Mouse (Mus musculus) forebrain, postnatal 0 days (tissue): ENCODE measurements around the gene Adam17. TPM values are rescaled to one million over a fixed set of nuclear protein-coding genes. Genes with fewer than 3 reads are reported as not detected.

Experiments
- ATAC-seq: fragments of 200-750 bp; cut with Nextera tagmentation; 2 replicates; pipeline ENCODE4 v1.8.0; 2017; ENCODE audit warnings: mild to moderate bottlenecking, moderate library complexity
- DNase-seq: peaks from one replicate; pipeline ENCODE4 v3.0.0-alpha.2; 2015
- H3K27ac ChIP-seq: fragments of 300-500 bp; sonication (generic); 2 replicates; pipeline ENCODE4 v1.5.1; 2014; ENCODE audit warnings: low read depth, mild to moderate bottlenecking, antibody characterized with exemption, low read length, moderate library complexity, mixed read lengths
- H3K27me3 ChIP-seq: fragments of 300-500 bp; sonication (generic); 2 replicates; pipeline ENCODE4 v1.6.1; 2014; ENCODE audit warnings: mild to moderate bottlenecking, low read length, mixed read lengths; ENCODE audit not compliant: insufficient read depth
- H3K36me3 ChIP-seq: fragments of 300-500 bp; sonication (generic); 2 replicates; pipeline ENCODE4 v1.6.1; 2014; ENCODE audit warnings: mild to moderate bottlenecking, moderate library complexity; ENCODE audit not compliant: insufficient read depth
- H3K4me1 ChIP-seq: fragments of 300-500 bp; sonication (generic); 2 replicates; pipeline ENCODE4 v1.6.1; 2014; ENCODE audit warnings: antibody characterized with exemption; ENCODE audit not compliant: insufficient read depth
- H3K4me2 ChIP-seq: fragments of 300-500 bp; sonication (generic); 2 replicates; pipeline ENCODE4 v1.6.1; 2014; ENCODE audit warnings: low read depth, mild to moderate bottlenecking, moderate library complexity
- H3K4me3 ChIP-seq: fragments of 300-500 bp; sonication (generic); 2 replicates; pipeline ENCODE4 v1.5.1; 2014; ENCODE audit warnings: low read depth, low read length, mixed read lengths
- H3K9ac ChIP-seq: fragments of 300-500 bp; sonication (generic); 2 replicates; pipeline ENCODE4 v1.6.1; 2014; ENCODE audit warnings: mild to moderate bottlenecking
- H3K9me3 ChIP-seq: fragments of 300-500 bp; sonication (generic); 2 replicates; pipeline ENCODE4 v1.6.1; 2016; ENCODE audit warnings: low read length
- CTCF ChIP-seq: sonication (generic); IDR thresholded peaks from 2 replicates; pipeline ENCODE4 v1.5.1; 2016; ENCODE audit warnings: antibody characterized with exemption, control low read depth, low read depth
- WGBS: fragments of 180-500 bp; shearing (Covaris S2); extraction: QIAGEN DNeasy Blood & Tissue Kit; methylation state at CpG from one replicate; pipeline ENCODE4 v1.1.7; 2014; 5-methylcytosine and 5-hydroxymethylcytosine counted together
- polyA plus RNA-seq: library from polyadenylated mRNA; unstranded; fragments of >200 nt; fragmentation: Nextera tagmentation; extraction: Ambion mirVana; gene quantifications from 2 replicates; pipeline ENCODE4 v1.2.1, GENCODE M21; 2015
- total RNA-seq: library from RNA; depleted of rRNA; stranded (reverse); fragments of >200 nt; gene quantifications from 2 replicates; pipeline ENCODE4 v1.2.3, GENCODE M21; 2014

Gene Adam17
- total and polyA plus RNA-seq, 2 experiments from 2014 or later: 11.5 to 18.2 TPM

GRCm38 (mm10) chr12:21331711-21332110 lies 41.7 kb downstream of the Adam17 start:
- H3K36me3 ChIP-seq: peaks cover 52% of the 10 kb centered on the region
- ATAC-seq: no peak

GRCm38 (mm10) chr12:21330961-21331576 lies 42.4 kb downstream of the Adam17 start:
- 91% methylated on average over 10 of the region's 10 CpGs for WGBS
- no peak overlapping the region for H3K4me3 ChIP-seq
- DNase-seq: no peak
- no peak for TF ChIP-seq CTCF
- H3K9ac ChIP-seq: no peak overlapping the region
- H3K27ac ChIP-seq: no peak overlapping the region
- no peaks in the 10 kb centered on the region for H3K27me3 ChIP-seq
- no peak for ATAC-seq
- peaks cover 52% of the 10 kb centered on the region for H3K36me3 ChIP-seq
- H3K4me2 ChIP-seq: no peak overlapping the region
- H3K4me1 ChIP-seq: no peaks in the 10 kb centered on the region
- no peaks in the 10 kb centered on the region for H3K9me3 ChIP-seq

More at GRCm38 (mm10) chr12:21331711-21332110, 41.7 kb downstream of the Adam17 start:
- TF ChIP-seq CTCF: no peak
- no peak overlapping the region for H3K4me3 ChIP-seq
- H3K9ac ChIP-seq: no peak overlapping the region
- no peaks in the 10 kb centered on the region for H3K9me3 ChIP-seq
- no peaks in the 10 kb centered on the region for H3K27me3 ChIP-seq
- H3K4me1 ChIP-seq: no peaks in the 10 kb centered on the region
- no peak overlapping the region for H3K27ac ChIP-seq
- no peak overlapping the region for H3K4me2 ChIP-seq
- DNase-seq: no peak
- 81% methylated on average over 6 of the region's 6 CpGs for WGBS

GRCm38 (mm10) chr12:21329661-21330400 lies 43.6 kb downstream of the Adam17 start:
- 92% methylated on average over 9 of the region's 9 CpGs for WGBS
- DNase-seq: no peak

GRCm38 (mm10) chr12:21326325-21326724 lies 47.1 kb downstream of the Adam17 start:
- DNase-seq: no peak
- Histone ChIP-seq H3K27me3 (no peaks in the 10 kb centered on the region), H3K27ac (no peak overlapping the region), H3K4me2 (no peak overlapping the region), H3K4me1 (no peaks in the 10 kb centered on the region), H3K4me3 (no peak overlapping the region), H3K9me3 (no peaks in the 10 kb centered on the region), H3K36me3 (peaks cover 46% of the 10 kb centered on the region), H3K9ac (no peak overlapping the region)
- ATAC-seq: no peak
- TF ChIP-seq CTCF: no peak
- WGBS: 92% methylated on average over 3 of the region's 3 CpGs

More at GRCm38 (mm10) chr12:21329661-21330400, 43.6 kb downstream of the Adam17 start:
- H3K36me3 ChIP-seq: peaks cover 55% of the 10 kb centered on the region
- H3K4me3 ChIP-seq: no peak overlapping the region
- H3K9me3 ChIP-seq: no peaks in the 10 kb centered on the region
- H3K9ac ChIP-seq: no peak overlapping the region
- no peak for TF ChIP-seq CTCF
- no peaks in the 10 kb centered on the region for H3K4me1 ChIP-seq
- no peak overlapping the region for H3K27ac ChIP-seq
- H3K4me2 ChIP-seq: no peak overlapping the region
- no peak for ATAC-seq
- H3K27me3 ChIP-seq: no peaks in the 10 kb centered on the region

- Histone ChIP-seq H3K9me3 (no peaks in the 10 kb centered on the region), H3K4me2 (no peak overlapping the region), H3K4me3 (no peak overlapping the region), H3K9ac (no peak overlapping the region), H3K27ac (no peak overlapping the region), H3K4me1 (no peaks in the 10 kb centered on the region), H3K36me3 (peaks cover 46% of the 10 kb centered on the region), H3K27me3 (no peaks in the 10 kb centered on the region)
- 86% methylated on average over 8 of the region's 8 CpGs for WGBS
- ATAC-seq (no peak), DNase-seq (no peak)
- no peak for TF ChIP-seq CTCF
Observed at GRCm38 (mm10) chr12:21325266-21325665, 48.2 kb downstream of the Adam17 start.

GRCm38 (mm10) chr12:21324101-21324500 lies 49.3 kb downstream of the Adam17 start:
- Histone ChIP-seq H3K27ac (no peak overlapping the region), H3K9me3 (no peaks in the 10 kb centered on the region), H3K9ac (no peak overlapping the region), H3K27me3 (no peaks in the 10 kb centered on the region), H3K4me2 (no peak overlapping the region), H3K4me1 (no peaks in the 10 kb centered on the region), H3K4me3 (no peak overlapping the region), H3K36me3 (peaks cover 38% of the 10 kb centered on the region)
- ATAC-seq (no peak), DNase-seq (no peak)
- no peak for TF ChIP-seq CTCF
- WGBS: 84% methylated on average over 5 of the region's 5 CpGs

GRCm38 (mm10) chr12:21322856-21323255 lies 50.6 kb downstream of the Adam17 start:
- no peak for TF ChIP-seq CTCF
- Histone ChIP-seq H3K4me3 (no peak overlapping the region), H3K9ac (no peak overlapping the region), H3K27me3 (no peaks in the 10 kb centered on the region), H3K9me3 (no peaks in the 10 kb centered on the region), H3K36me3 (peaks cover 32% of the 10 kb centered on the region), H3K4me1 (no peaks in the 10 kb centered on the region), H3K4me2 (no peak overlapping the region), H3K27ac (no peak overlapping the region)
- DNase-seq (no peak), ATAC-seq (no peak)
- 88% methylated on average over 9 of the region's 9 CpGs for WGBS
